In the genomic region with DNA sequence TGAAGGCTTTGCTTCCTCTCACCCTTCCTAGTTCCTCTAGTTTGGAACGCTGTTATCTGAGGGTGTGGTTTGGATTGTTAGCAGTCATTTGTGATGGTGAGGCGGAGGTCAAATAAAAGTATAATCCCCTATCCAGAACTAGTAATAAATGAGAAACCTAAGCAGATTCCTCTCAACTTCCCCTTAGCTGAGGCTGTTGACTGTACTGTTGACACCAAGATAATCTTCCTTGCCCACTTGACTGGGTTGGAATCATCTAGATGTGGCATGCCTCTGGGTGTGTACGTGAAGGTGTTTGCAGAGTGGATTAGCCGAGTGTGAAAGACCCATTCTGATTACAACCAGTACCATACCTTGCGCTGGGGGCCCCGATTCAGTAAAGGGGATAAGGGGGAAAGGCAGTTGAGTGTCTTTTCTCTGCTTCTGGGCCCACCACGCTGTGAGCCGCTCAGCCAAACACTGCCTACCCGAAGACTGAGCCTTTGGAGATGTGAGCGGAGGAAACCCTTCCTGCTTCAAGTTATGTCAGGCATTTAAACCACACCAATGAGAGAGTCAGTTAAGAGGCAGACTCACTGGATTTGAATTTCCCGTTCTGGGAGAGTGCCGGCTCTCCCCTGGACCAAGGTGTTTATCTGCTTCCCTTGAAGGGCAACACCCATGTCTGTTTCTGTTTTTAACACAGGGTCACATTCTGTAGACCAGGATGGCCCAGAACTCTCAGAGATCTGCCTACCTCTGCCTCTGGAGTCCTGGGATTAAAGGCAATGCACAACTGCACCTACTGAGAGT, we compare ENCODE assay signal across 22 mouse cellular contexts. TPM values are rescaled to one million over a fixed set of nuclear protein-coding genes. Genes with fewer than 3 reads are reported as not detected.
DNase-seq lines count a peak whose midpoint lies in the region; ATAC-seq lines count a peak whose summit lies in the region.
"Had no signal": no experiment of that assay in that cellular context is flagged by ENCODE, and none has a peak within 500 bp of the region (broad histone marks: within the 10 kb centered on the region; RNA-seq: fewer than 3 reads in every experiment).

No protein-coding gene starts in this region.

- intact Hi-C loops in heart, postnatal 10 days (cut with DNase I), result no loop called here

- WGBS in heart, embryonic 15.5 days, result 81% methylated on average over 12 of the region's 12 CpGs
- WGBS in lung, embryonic 15.5 days, result 78% methylated on average over 12 of the region's 12 CpGs

- H3K27ac ChIP-seq in heart, embryonic 15.5 days, result peak overlapping the region; percentile 55
- peak overlapping the region; percentile 33; the same call in 1 of the 2 replicates for H3K27ac ChIP-seq in lung, embryonic 15.5 days
- H3K27ac ChIP-seq: embryonic facial prominence, embryonic 13.5 days; forebrain, embryonic 13.5 days; hindbrain, embryonic 10.5 days; hindbrain, embryonic 14.5 days had no signal

- H3K36me3 ChIP-seq in heart, embryonic 15.5 days, result no peaks in the 10 kb centered on the region
- H3K36me3 ChIP-seq in lung, embryonic 15.5 days, result no peaks in the 10 kb centered on the region
- H3K36me3 ChIP-seq: embryonic facial prominence, embryonic 13.5 days; hindbrain, embryonic 10.5 days had no signal

- H3K4me1 ChIP-seq in heart, embryonic 15.5 days (replicated peaks), result peaks cover 17% of the 10 kb centered on the region
- peaks cover 18% of the 10 kb centered on the region for H3K4me1 ChIP-seq in lung, embryonic 15.5 days
- H3K4me1 ChIP-seq: forebrain, embryonic 13.5 days had no signal

- H3K27me3 ChIP-seq in heart, embryonic 15.5 days, result no peaks in the 10 kb centered on the region
- H3K27me3 ChIP-seq in lung, embryonic 15.5 days, result no peaks in the 10 kb centered on the region
- H3K27me3 ChIP-seq: embryonic facial prominence, embryonic 13.5 days had no signal

- ATAC-seq in heart, embryonic 15.5 days (replicated peaks; ENCODE audit: insufficient number of reproducible peaks, insufficient read depth, low FRiP score, low read depth), result no peak
- ATAC-seq in lung, embryonic 15.5 days (ENCODE audit: borderline replicate concordance, extremely low read depth, low FRiP score, low TSS enrichment), result no peak
- ATAC-seq in megakaryocyte-erythroid progenitor cell, adult 5-6 weeks (replicated peaks; ENCODE audit: low FRiP score, low TSS enrichment, poor library complexity, severe bottlenecking), result 0 out of 2 replicates have a peak, but pooled peaks have one; percentile 21
- ATAC-seq: activated CD4-positive, CD25-positive, alpha-beta regulatory T cell, adult 4 months; forebrain, embryonic 13.5 days had no signal

- H3K4me2 ChIP-seq in heart, embryonic 15.5 days, result no peak overlapping the region
- no peak overlapping the region for H3K4me2 ChIP-seq in lung, embryonic 15.5 days
- H3K4me2 ChIP-seq: embryonic facial prominence, embryonic 13.5 days; forebrain, embryonic 13.5 days; heart, embryonic 11.5 days; hindbrain, embryonic 14.5 days had no signal

- no peaks in the 10 kb centered on the region for H3K9me3 ChIP-seq in heart, embryonic 15.5 days (replicated peaks)
- no peaks in the 10 kb centered on the region for H3K9me3 ChIP-seq in lung, embryonic 15.5 days
- H3K9me3 ChIP-seq: embryonic facial prominence, embryonic 13.5 days; forebrain, embryonic 13.5 days; hindbrain, embryonic 10.5 days had no signal

- H3K9ac ChIP-seq in heart, embryonic 15.5 days, result no peak overlapping the region
- H3K9ac ChIP-seq in lung, embryonic 15.5 days, result no peak overlapping the region
- H3K9ac ChIP-seq: embryonic facial prominence, embryonic 13.5 days; forebrain, embryonic 13.5 days; hindbrain, embryonic 14.5 days had no signal

- no peak overlapping the region for H3K4me3 ChIP-seq in heart, embryonic 15.5 days
- H3K4me3 ChIP-seq in lung, embryonic 15.5 days, result no peak overlapping the region
- H3K4me3 ChIP-seq: embryonic facial prominence, embryonic 13.5 days; forebrain, embryonic 13.5 days; hindbrain, embryonic 10.5 days had no signal

- no peak for DNase-seq in heart, postnatal 10 days
- no peak for DNase-seq in lung, postnatal 25 days (ENCODE audit: low spot score)
- DNase-seq in ZHBTc4 (ENCODE audit: low read depth, low spot score), result peak; percentile 34
- DNase-seq in gastrocnemius, adult 8-10 months (ENCODE audit: low spot score in 2 of 2), result no peak
- no peak for DNase-seq in gastrocnemius, adult 18-20 months (ENCODE audit: low spot score)
- DNase-seq: adrenal gland, postnatal 14 days; cerebellum, adult 11-12 months; cerebellum, adult 9-10 months; cerebellum, postnatal 25 days; gastrocnemius, postnatal 25 days; kidney, adult 11 months; kidney, adult 9 months had no signal

RNA-seq across cellular contexts. Expression of a gene that starts 52.2 kb away (rescaled TPM):
- 12.1 and 15.3 TPM in 2 replicates for polyA plus RNA-seq in heart, embryonic 15.5 days (2015; fragmentation: Nextera tagmentation; extraction: Ambion mirVana)
- total RNA-seq in heart, postnatal 10 days (2021), result 10 to 100 TPM in 1 of 2 experiments, 1 to 10 TPM in 1; 8.4 to 11.7 TPM
- polyA plus RNA-seq in lung, embryonic 15.5 days (2015; fragmentation: Nextera tagmentation; extraction: Ambion mirVana), result 28.4 and 29.8 TPM in 2 replicates
- total RNA-seq in megakaryocyte-erythroid progenitor cell, adult 5-6 weeks (2014; fragmentation: Nextera tagmentation), result not detected in 2 replicates
- not detected in 2 replicates for total RNA-seq in megakaryocyte-erythroid progenitor cell, adult 5-6 weeks (2017)
- under 1 TPM; 0.39 to 0.79 (median 0.71) TPM for total RNA-seq in gastrocnemius, adult 8-10 months (2022)
- total RNA-seq in gastrocnemius, adult 18-20 months (2021), result under 1 TPM; 0.23 to 0.64 TPM
- total RNA-seq: granulocyte monocyte progenitor cell, adult 5-6 weeks had no signal
- polyA plus RNA-seq: activated CD4-positive, CD25-positive, alpha-beta regulatory T cell, adult 4 months had no signal

Comparison
In these comparisons a context has a peak if more than half of its experiments do, and no peak if none do; other contexts are left out.
1. RNA of a gene that starts 52.2 kb away (total RNA-seq): 8.4 to 11.7 TPM in heart, postnatal 10 days; 0.39 to 0.79 TPM in gastrocnemius, adult 8-10 months, 0.23 to 0.64 TPM in gastrocnemius, adult 18-20 months and not detected in megakaryocyte-erythroid progenitor cell, adult 5-6 weeks; every median in the first group is over 4 times any median in the second.